Mouse (Mus musculus) cerebellum, adult 8-10 months (tissue): ENCODE measurements at regions not wholly inside any gene's neighbourhood (a gene's known extent, or its start where the extent isn't known, plus 50 kb on each side); places are given as distances from the start of the nearest gene placed in this dataset.

Source experiments
- DNase-seq: peaks from one replicate; pipeline ENCODE4 v3.0.0; 2022

GRCm38 (mm10) chr9:68476391-68476790 lies 177.2 kb upstream of the Rora start:
- DNase-seq: no peak

GRCm38 (mm10) chr9:68477466-68477865 lies 176.1 kb upstream of the Rora start:
- DNase-seq: no peak

- peak; percentile 3 for DNase-seq
Observed at GRCm38 (mm10) chr9:68486646-68487045, 166.9 kb upstream of the Rora start.

- DNase-seq: no peak
Observed at GRCm38 (mm10) chr9:68491151-68491550, 162.4 kb upstream of the Rora start.

DNA sequence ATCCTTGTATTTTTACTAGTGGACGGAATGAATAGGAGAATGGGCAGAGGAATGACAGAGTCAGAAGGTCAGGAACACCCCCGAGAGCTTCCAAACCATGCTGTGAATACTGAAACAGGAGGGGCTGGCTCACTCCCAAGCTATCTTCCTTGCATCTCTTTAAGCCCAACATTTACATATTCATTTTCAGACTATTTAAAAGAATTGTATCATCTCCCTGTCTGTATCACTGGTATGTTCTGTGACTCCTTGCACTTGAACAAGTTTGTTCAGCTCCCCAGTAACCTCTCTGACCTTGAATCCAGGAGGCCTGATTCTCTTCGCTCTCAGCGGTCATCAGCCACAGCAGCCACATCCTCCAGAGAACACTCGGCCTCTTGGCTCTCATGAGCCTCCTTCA lies 132.4 kb upstream of the Rora start:
- no peak for DNase-seq

- no peak for DNase-seq
Observed at GRCm38 (mm10) chr9:68561767-68562552, 91.6 kb upstream of the Rora start.

DNA sequence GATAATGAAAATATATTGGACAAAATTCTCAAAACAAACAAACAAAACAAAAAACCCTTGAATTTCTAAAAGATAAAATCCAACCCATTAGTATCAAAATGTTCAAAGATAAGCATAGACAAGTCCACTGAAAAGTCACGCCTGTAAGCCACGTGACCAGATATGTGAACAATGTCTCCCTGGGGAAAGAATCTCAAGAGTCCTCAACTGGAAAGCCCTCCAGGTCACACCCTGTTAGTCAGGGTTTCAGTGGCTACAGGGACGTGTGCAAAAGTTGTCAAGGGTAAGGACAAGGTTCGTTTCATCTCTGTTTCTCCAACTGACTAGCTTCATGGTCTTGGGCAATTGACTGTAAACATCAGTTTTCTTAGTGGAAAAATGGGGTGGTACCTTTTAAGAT lies 90.4 kb upstream of the Rora start:
- no peak for DNase-seq

DNA sequence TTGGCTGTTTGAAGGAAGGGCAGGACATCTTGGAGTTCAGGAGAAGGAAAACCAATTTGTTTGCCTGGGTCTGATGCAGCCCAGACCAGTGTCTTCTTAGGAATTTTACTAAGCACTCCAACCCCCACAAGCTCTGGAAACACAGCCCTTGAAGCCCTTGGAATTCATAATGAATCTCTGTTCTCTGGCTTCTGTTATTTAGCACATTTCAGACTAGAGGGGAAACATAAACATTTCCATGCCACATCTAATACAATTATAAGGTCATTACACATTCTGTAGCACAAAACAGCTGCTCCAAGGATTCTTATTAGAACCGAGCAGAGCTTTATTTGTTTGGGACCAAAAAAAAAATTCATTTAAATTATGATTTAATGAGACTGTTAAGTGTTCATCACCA lies 67.8 kb upstream of the Rora start:
- DNase-seq: no peak

DNA sequence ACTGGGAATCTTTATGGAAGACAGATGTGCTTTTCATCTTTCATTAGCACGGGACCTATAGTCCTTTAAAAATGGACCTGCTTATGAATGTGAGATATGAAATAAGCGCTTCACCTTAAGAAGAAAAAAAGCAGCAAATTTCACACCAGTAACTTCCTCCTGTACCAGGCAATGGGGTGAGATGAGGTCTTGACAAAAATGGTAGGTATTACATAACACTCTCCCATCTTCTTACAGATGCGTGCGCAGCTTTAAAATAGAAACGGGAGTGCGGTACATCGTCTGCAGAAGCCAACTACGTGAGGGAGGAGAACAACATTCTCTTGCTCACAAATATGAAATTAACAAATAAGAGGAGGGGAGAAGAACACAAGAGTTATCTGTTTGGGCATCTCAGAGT lies 62.6 kb upstream of the Rora start:
- DNase-seq: no peak

- DNase-seq: no peak
Observed at GRCm38 (mm10) chr9:68592976-68593375, 60.6 kb upstream of the Rora start.

GRCm38 (mm10) chr9:68594586-68594985 lies 59.0 kb upstream of the Rora start:
- DNase-seq: no peak
